Mouse (Mus musculus) lung, adult 2 months (tissue): Measurements from ENCODE around the gene Inpp4b.

Experiments used
- CTCF ChIP-seq: fragments of 200-500 bp; IDR thresholded peaks from 2 replicates; pipeline ENCODE4 v1.5.1; 2011; ENCODE audit warnings: mild to moderate bottlenecking, low read length, control low read depth; ENCODE audit not compliant: insufficient read depth
- POLR2A ChIP-seq: fragments of 200-500 bp; IDR thresholded peaks from 2 replicates; pipeline ENCODE4 v1.6.1; 2011; ENCODE audit warnings: low read depth, mild to moderate bottlenecking, control low read depth, low read length, borderline replicate concordance; ENCODE audit errors: extremely low read depth

- TF ChIP-seq CTCF (no peak), POLR2A (no peak)
Measured at GRCm38 (mm10) chr8:81703571-81704365, 361.4 kb downstream of the Inpp4b start.
